Mouse (Mus musculus): Measurements from ENCODE around the gene G3bp1. TPM values are rescaled to one million over a fixed set of nuclear protein-coding genes. Genes with fewer than 3 reads are reported as not detected.

The G3bp1 gene
- polyA plus RNA-seq, 1 experiment = 4.2 TPM

DNA sequence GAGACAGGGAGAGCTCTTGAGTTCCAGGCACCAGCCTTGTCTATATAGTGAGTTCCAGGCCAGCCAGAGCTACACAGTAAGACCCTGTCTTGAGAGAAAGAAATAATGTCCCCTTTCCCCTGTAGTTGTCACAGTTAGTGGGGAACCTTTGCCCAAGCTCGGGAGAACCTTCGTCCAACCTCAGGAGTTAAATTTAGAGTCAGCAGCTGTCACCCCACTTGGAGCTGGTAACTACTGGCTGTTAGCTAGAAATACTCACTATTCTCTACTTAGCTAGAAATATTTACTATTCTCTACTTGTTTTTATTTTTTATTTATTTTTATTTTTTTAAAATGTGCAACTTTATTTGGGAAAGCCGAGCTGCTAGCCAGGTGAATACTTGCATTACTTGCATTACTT lies 3.7 kb downstream of the G3bp1 start:
- Histone ChIP-seq H3K27me3 (ENCODE audit: control insufficient read depth) (no peaks in the 10 kb centered on the region), H3K36me3 (ENCODE audit: control insufficient read depth) (peaks cover 46% of the 10 kb centered on the region), H3K9me3 (ENCODE audit: control insufficient read depth, low read length) (no peaks in the 10 kb centered on the region), H3K4me1 (ENCODE audit: control insufficient read depth) (peaks cover 61% of the 10 kb centered on the region), H3K4me3 (replicated peaks) (no peak overlapping the region)
- TF ChIP-seq GATA1 (IDR thresholded peaks at IDR 0.05; ENCODE audit: low read length) (no peak), TAL1 (IDR thresholded peaks at IDR 0.05; ENCODE audit: low read length) (no peak)

- Histone ChIP-seq H3K4me3 (replicated peaks) (no peak overlapping the region), H3K9me3 (ENCODE audit: control insufficient read depth, low read length) (no peaks in the 10 kb centered on the region), H3K36me3 (ENCODE audit: control insufficient read depth) (peaks cover 92% of the 10 kb centered on the region), H3K27me3 (ENCODE audit: control insufficient read depth) (no peaks in the 10 kb centered on the region), H3K4me1 (ENCODE audit: control insufficient read depth) (peaks cover 3% of the 10 kb centered on the region)
- TF ChIP-seq GATA1 (IDR thresholded peaks at IDR 0.05; ENCODE audit: low read length) = no peak
Measured at GRCm38 (mm10) chr11:55485443-55485842, 16.0 kb downstream of the G3bp1 start.

DNA sequence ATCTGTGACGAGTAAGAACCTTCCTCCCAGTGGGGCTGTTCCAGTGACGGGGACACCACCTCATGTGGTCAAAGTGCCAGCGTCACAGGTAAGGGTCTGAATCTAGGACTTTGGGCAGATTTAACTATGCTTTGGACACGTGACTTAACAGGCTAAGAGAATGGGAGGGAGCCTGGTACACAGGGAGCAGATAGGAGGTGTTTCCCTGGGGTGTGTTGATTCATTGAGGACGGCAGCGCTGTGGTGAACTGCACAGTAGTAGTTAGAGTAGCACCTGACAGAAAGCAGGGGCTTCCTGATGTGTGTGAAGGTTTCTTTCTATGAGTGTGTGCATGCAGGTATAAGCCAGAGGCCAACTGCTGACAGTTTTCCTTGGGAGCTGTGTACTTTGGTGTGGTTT lies 26.7 kb downstream of the G3bp1 start:
- Histone ChIP-seq H3K4me1 (ENCODE audit: control insufficient read depth) (no peaks in the 10 kb centered on the region), H3K27me3 (ENCODE audit: control insufficient read depth) (no peaks in the 10 kb centered on the region), H3K4me3 (replicated peaks) (no peak overlapping the region), H3K9me3 (ENCODE audit: control insufficient read depth, low read length) (no peaks in the 10 kb centered on the region), H3K36me3 (ENCODE audit: control insufficient read depth) (peaks cover 98% of the 10 kb centered on the region)
- TF ChIP-seq GATA1 (IDR thresholded peaks at IDR 0.05; ENCODE audit: low read length) = no peak
- TF ChIP-seq TAL1 (IDR thresholded peaks at IDR 0.05; ENCODE audit: low read length) = no peak; the same call in 2 of the 3 replicates

GRCm38 (mm10) chr11:55497885-55498284 lies 28.4 kb downstream of the G3bp1 start:
- H3K36me3 ChIP-seq (ENCODE audit: control insufficient read depth) = peaks cover 98% of the 10 kb centered on the region
- no peak for TF ChIP-seq GATA1 (IDR thresholded peaks at IDR 0.05; ENCODE audit: low read length)
- no peak for TF ChIP-seq TAL1 (IDR thresholded peaks at IDR 0.05; ENCODE audit: low read length)
- H3K27me3 ChIP-seq (ENCODE audit: control insufficient read depth) = no peaks in the 10 kb centered on the region
- no peaks in the 10 kb centered on the region for H3K9me3 ChIP-seq (ENCODE audit: control insufficient read depth, low read length)
- no peak overlapping the region for H3K4me3 ChIP-seq (replicated peaks)
- no peaks in the 10 kb centered on the region for H3K4me1 ChIP-seq (ENCODE audit: control insufficient read depth)

DNA sequence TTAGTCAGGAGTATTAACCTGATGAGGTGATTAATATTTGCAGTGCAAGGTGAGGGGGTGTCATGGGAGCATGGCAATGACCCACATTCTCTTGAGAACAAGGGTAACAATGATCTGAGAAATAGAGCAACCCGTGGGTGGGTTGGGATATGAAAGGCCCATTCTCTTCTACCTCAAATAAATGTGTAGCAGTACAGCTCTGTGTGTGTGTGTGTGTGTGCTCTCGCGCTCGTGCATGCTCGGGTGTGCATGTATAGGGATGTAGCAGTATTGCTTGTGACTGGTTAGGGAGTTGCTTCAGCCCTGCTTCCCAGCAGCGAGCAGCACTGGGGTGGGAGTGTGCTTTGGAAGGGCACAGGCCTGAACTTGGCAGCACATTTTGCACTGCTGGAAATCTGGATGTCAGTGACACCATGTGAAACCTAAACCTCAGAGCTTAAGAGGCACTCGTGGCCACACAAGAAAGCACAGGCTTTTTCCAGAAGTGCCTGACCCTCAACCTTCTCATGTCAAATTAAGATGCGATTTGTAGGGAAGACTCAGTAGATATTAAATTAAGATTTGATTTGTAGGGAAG lies 32.6 kb downstream of the G3bp1 start:
- no peaks in the 10 kb centered on the region for H3K27me3 ChIP-seq (ENCODE audit: control insufficient read depth)
- no peak overlapping the region for H3K4me3 ChIP-seq (replicated peaks)
- H3K4me1 ChIP-seq (ENCODE audit: control insufficient read depth) = no peaks in the 10 kb centered on the region
- TF ChIP-seq TAL1 (IDR thresholded peaks at IDR 0.05; ENCODE audit: low read length) (no peak), GATA1 (IDR thresholded peaks at IDR 0.05; ENCODE audit: low read length) (no peak)
- no peaks in the 10 kb centered on the region for H3K9me3 ChIP-seq (ENCODE audit: control insufficient read depth, low read length)
- peaks cover 66% of the 10 kb centered on the region for H3K36me3 ChIP-seq (ENCODE audit: control insufficient read depth)

GRCm38 (mm10) chr11:55502886-55503285 lies 33.4 kb downstream of the G3bp1 start:
- Histone ChIP-seq H3K4me1 (ENCODE audit: control insufficient read depth) (no peaks in the 10 kb centered on the region), H3K4me3 (replicated peaks) (no peak overlapping the region), H3K36me3 (ENCODE audit: control insufficient read depth) (peaks cover 57% of the 10 kb centered on the region), H3K9me3 (ENCODE audit: control insufficient read depth, low read length) (no peaks in the 10 kb centered on the region), H3K27me3 (ENCODE audit: control insufficient read depth) (no peaks in the 10 kb centered on the region)
- TF ChIP-seq TAL1 (IDR thresholded peaks at IDR 0.05; ENCODE audit: low read length) = no peak
- no peak for TF ChIP-seq GATA1 (IDR thresholded peaks at IDR 0.05; ENCODE audit: low read length)

- Histone ChIP-seq H3K9me3 (ENCODE audit: control insufficient read depth, low read length) (no peaks in the 10 kb centered on the region), H3K4me3 (replicated peaks) (no peak overlapping the region), H3K27me3 (ENCODE audit: control insufficient read depth) (no peaks in the 10 kb centered on the region), H3K36me3 (ENCODE audit: control insufficient read depth) (peaks cover 33% of the 10 kb centered on the region), H3K4me1 (ENCODE audit: control insufficient read depth) (no peaks in the 10 kb centered on the region)
- TF ChIP-seq TAL1 (IDR thresholded peaks at IDR 0.05; ENCODE audit: low read length) (no peak), GATA1 (IDR thresholded peaks at IDR 0.05; ENCODE audit: low read length) (no peak)
Measured at GRCm38 (mm10) chr11:55505485-55505884, 36.0 kb downstream of the G3bp1 start.

DNA sequence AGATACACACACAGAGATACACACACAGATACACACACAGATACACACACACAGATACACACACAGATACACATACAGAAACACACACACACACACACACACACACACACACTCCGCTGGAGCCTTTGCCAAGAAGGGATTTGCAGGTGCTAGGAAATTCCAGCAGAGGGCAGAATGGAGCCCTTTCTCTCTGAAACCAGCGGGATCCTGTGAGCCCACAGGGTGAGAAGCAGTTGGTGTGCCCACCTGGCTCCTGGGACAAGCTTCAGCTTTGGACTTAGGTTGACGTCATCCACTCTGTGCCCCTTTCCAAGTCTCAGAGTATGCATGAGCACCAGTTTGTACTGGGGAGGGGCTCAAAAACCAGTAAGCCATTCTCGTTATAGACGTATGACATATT lies 41.9 kb downstream of the G3bp1 start:
- no peaks in the 10 kb centered on the region for H3K36me3 ChIP-seq (ENCODE audit: control insufficient read depth)
- H3K4me3 ChIP-seq (replicated peaks) = no peak overlapping the region
- H3K27me3 ChIP-seq (ENCODE audit: control insufficient read depth) = no peaks in the 10 kb centered on the region
- H3K9me3 ChIP-seq (ENCODE audit: control insufficient read depth, low read length) = no peaks in the 10 kb centered on the region
- H3K4me1 ChIP-seq (ENCODE audit: control insufficient read depth) = no peaks in the 10 kb centered on the region
- no peak for TF ChIP-seq GATA1 (IDR thresholded peaks at IDR 0.05; ENCODE audit: low read length)
- TF ChIP-seq TAL1 (IDR thresholded peaks at IDR 0.05; ENCODE audit: low read length) = no peak

DNA sequence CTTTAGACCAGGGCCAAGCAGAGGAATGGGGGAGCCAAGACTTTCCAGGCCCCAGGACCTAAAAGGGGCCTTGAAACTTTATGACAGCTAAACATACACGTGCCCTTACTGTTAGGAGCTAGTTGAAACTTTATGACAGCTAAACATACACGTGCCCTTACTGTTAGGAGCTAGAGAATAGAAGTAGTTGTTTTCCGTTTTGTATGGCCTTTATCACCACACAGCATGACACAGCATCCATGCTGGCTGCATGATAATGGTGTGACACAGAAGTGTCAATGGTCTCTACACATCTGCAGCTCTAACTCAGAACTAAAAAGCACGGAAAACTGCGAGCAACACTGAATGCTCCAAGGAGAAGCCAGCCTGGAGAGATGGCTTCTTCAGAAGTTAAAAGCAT lies 48.2 kb downstream of the G3bp1 start:
- H3K27me3 ChIP-seq (ENCODE audit: control insufficient read depth) = no peaks in the 10 kb centered on the region
- no peak for TF ChIP-seq TAL1 (IDR thresholded peaks at IDR 0.05; ENCODE audit: low read length)
- TF ChIP-seq GATA1 (IDR thresholded peaks at IDR 0.05; ENCODE audit: low read length) = no peak
- no peaks in the 10 kb centered on the region for H3K36me3 ChIP-seq (ENCODE audit: control insufficient read depth)
- H3K4me1 ChIP-seq (ENCODE audit: control insufficient read depth) = no peaks in the 10 kb centered on the region
- H3K4me3 ChIP-seq (replicated peaks) = no peak overlapping the region
- no peaks in the 10 kb centered on the region for H3K9me3 ChIP-seq (ENCODE audit: control insufficient read depth, low read length)
